Mouse (Mus musculus) adrenal gland, adult 18-20 months (tissue): ENCODE measurements around the gene Timm44. TPM values are rescaled to one million over a fixed set of nuclear protein-coding genes. Genes with fewer than 3 reads are reported as not detected.

Experiments
- total RNA-seq, 2 experiments: library from RNA; stranded (reverse); gene quantifications; 1 replicate in 1 of 2; 2 replicates in 1 of 2; pipeline ENCODE4 v1.2.3; 2021

The Timm44 gene
- total RNA-seq, 2 experiments from 2014 or later: 99.4 to 107 TPM

Other genes starting within 250 kb of the Timm44 start
- gene Cd209f, start 170.1 kb downstream of the Timm44 start, total RNA-seq: 1 to 10 TPM; 1.3 to 5.5 TPM
- 1 to 10 TPM in 1 of 2 experiments, under 1 TPM in 1; 0.50 to 1.6 TPM for gene Cd209g, start 141.8 kb downstream of the Timm44 start, total RNA-seq
- gene Evi5l, start 109.3 kb downstream of the Timm44 start, total RNA-seq: 10 to 100 TPM; 37.4 to 38.8 TPM
- gene Prr36, start 58.5 kb downstream of the Timm44 start, total RNA-seq: 1 to 10 TPM; 3.5 to 6.1 TPM
- gene Lrrc8e, start 49.1 kb downstream of the Timm44 start, total RNA-seq: 10 to 100 TPM; 20.8 to 31.1 TPM
- gene Map2k7, start 37.2 kb downstream of the Timm44 start, total RNA-seq: 10 to 100 TPM; 79.0 to 93.2 TPM
- gene Gm49320, start 37.0 kb downstream of the Timm44 start, total RNA-seq: 1 to 10 TPM in 1 of 2 experiments, under 1 TPM in 1; 0.93 to 1.5 TPM
- 10 to 100 TPM; 10.9 to 15.5 TPM for gene Tgfbr3l, start 27.7 kb downstream of the Timm44 start, total RNA-seq
- 10 to 100 TPM; 23.4 to 25.9 TPM for gene Snapc2, start 22.8 kb downstream of the Timm44 start, total RNA-seq
- 1 to 10 TPM; 6.4 to 7.8 TPM for gene Ctxn1, start 16.6 kb downstream of the Timm44 start, total RNA-seq
- 10 to 100 TPM; 14.9 to 18.0 TPM for gene Ccl25, start 49.3 kb upstream of the Timm44 start, total RNA-seq
- gene Elavl1, start 49.5 kb upstream of the Timm44 start, total RNA-seq: 100 to 1,000 TPM; 109 to 115 TPM
- 10 to 100 TPM; 21.6 to 30.4 TPM for gene Cers4, start 217.1 kb upstream of the Timm44 start, total RNA-seq